Mouse (Mus musculus) hindbrain, embryonic 11.5 days (tissue): ENCODE results near the gene Dctn3. TPM values are rescaled to one million over a fixed set of nuclear protein-coding genes. Genes with fewer than 3 reads are reported as not detected.

ENCODE experiments used
- ATAC-seq: fragments of 200-750 bp; cut with Nextera tagmentation; 2 replicates; pipeline ENCODE4 v1.8.0; 2017; ENCODE audit warnings: mild to moderate bottlenecking, moderate TSS enrichment, moderate library complexity; ENCODE audit not compliant: low FRiP score
- DNase-seq: peaks from one replicate; pipeline ENCODE4 v3.0.0-alpha.2; 2015; ENCODE audit warnings: low spot score
- H3K27ac ChIP-seq: fragments of 300-500 bp; sonication (generic); 2 replicates; pipeline ENCODE4 v1.5.1; 2014; ENCODE audit warnings: mild to moderate bottlenecking, low read depth, low read length
- H3K27me3 ChIP-seq: fragments of 300-500 bp; sonication (generic); 2 replicates; pipeline ENCODE4 v1.6.1; 2014; ENCODE audit warnings: mild to moderate bottlenecking, low read length, moderate library complexity, mixed read lengths; ENCODE audit not compliant: control insufficient read depth, insufficient read depth
- H3K36me3 ChIP-seq: fragments of 300-500 bp; sonication (generic); 2 replicates; pipeline ENCODE4 v1.6.1; 2014; ENCODE audit warnings: mild to moderate bottlenecking, low read length, moderate library complexity, mixed read lengths; ENCODE audit not compliant: control insufficient read depth, insufficient read depth
- H3K4me1 ChIP-seq: fragments of 300-500 bp; sonication (generic); replicated peaks from 2 replicates; pipeline ENCODE4 v1.6.1; 2014; ENCODE audit warnings: low read length, mixed read lengths; ENCODE audit not compliant: control insufficient read depth, insufficient read depth
- H3K4me2 ChIP-seq: fragments of 300-500 bp; sonication (generic); replicated peaks from 2 replicates; pipeline ENCODE4 v1.6.1; 2014; ENCODE audit warnings: mild to moderate bottlenecking, low read depth, low read length
- H3K4me3 ChIP-seq: fragments of 300-500 bp; sonication (generic); 2 replicates; pipeline ENCODE4 v1.5.1; 2014; ENCODE audit warnings: low read depth, low read length
- H3K9ac ChIP-seq: fragments of 300-500 bp; sonication (generic); 2 replicates; pipeline ENCODE4 v1.6.1; 2014; ENCODE audit warnings: low read depth, low read length
- H3K9me3 ChIP-seq: fragments of 300-500 bp; sonication (generic); 2 replicates; pipeline ENCODE4 v1.6.1; 2016; ENCODE audit warnings: low read length; ENCODE audit not compliant: control insufficient read depth
- WGBS: fragments of 180-500 bp; shearing (Covaris S2); extraction: QIAGEN DNeasy Blood & Tissue Kit; methylation state at CpG from one replicate; pipeline ENCODE4 v1.1.7; 2014; 5-methylcytosine and 5-hydroxymethylcytosine counted together
- polyA plus RNA-seq: library from polyadenylated mRNA; unstranded; fragments of >200 nt; fragmentation: Nextera tagmentation; extraction: Ambion mirVana; gene quantifications from 2 replicates; pipeline ENCODE4 v1.2.1, GENCODE M21; 2014

Gene Dctn3
- polyA plus RNA-seq, 1 experiment from 2014 or later, result 192 TPM

- H3K9ac ChIP-seq, result no peak overlapping the region; the same call in 1 of the 2 replicates
- no peaks in the 10 kb centered on the region for H3K9me3 ChIP-seq
- H3K27me3 ChIP-seq, result peaks cover 66% of the 10 kb centered on the region
- no peak overlapping the region for H3K27ac ChIP-seq
- 17% methylated on average over 20 of the region's 20 CpGs for WGBS
- ATAC-seq (peak; percentile 62), DNase-seq (peak; percentile 55)
- no peak overlapping the region for H3K4me3 ChIP-seq
- no peaks in the 10 kb centered on the region for H3K36me3 ChIP-seq
- peaks cover 16% of the 10 kb centered on the region for H3K4me1 ChIP-seq
- H3K4me2 ChIP-seq, result no peak overlapping the region
Measured at GRCm38 (mm10) chr4:41726826-41727621, 4.1 kb upstream of the Dctn3 start.

GRCm38 (mm10) chr4:41716834-41717233 lies 6.1 kb downstream of the Dctn3 start:
- no peaks in the 10 kb centered on the region for H3K27me3 ChIP-seq
- no peak for ATAC-seq
- no peak for DNase-seq
- H3K4me2 ChIP-seq, result no peak overlapping the region
- no peak overlapping the region for H3K4me3 ChIP-seq
- H3K9me3 ChIP-seq, result no peaks in the 10 kb centered on the region
- H3K4me1 ChIP-seq, result peaks cover 9% of the 10 kb centered on the region
- no peak overlapping the region for H3K9ac ChIP-seq
- H3K27ac ChIP-seq, result no peak overlapping the region
- peaks cover 3% of the 10 kb centered on the region; the same call in 1 of the 2 replicates for H3K36me3 ChIP-seq
- 63% methylated on average over 6 of the region's 6 CpGs for WGBS

- no peaks in the 10 kb centered on the region for H3K9me3 ChIP-seq
- H3K9ac ChIP-seq, result no peak overlapping the region
- no peak overlapping the region for H3K4me3 ChIP-seq
- no peak overlapping the region for H3K4me2 ChIP-seq
- H3K27me3 ChIP-seq, result no peaks in the 10 kb centered on the region
- ATAC-seq, result no peak
- no peak overlapping the region for H3K27ac ChIP-seq
- 88% methylated on average over 5 of the region's 5 CpGs for WGBS
- H3K36me3 ChIP-seq, result peaks cover 3% of the 10 kb centered on the region; the same call in 1 of the 2 replicates
- DNase-seq, result peak; percentile 56
- peaks cover 9% of the 10 kb centered on the region for H3K4me1 ChIP-seq
Measured at GRCm38 (mm10) chr4:41715596-41715995, 7.4 kb downstream of the Dctn3 start.

- no peak for DNase-seq
- Histone ChIP-seq H3K36me3 (peaks cover 3% of the 10 kb centered on the region; the same call in 1 of the 2 replicates), H3K9ac (no peak overlapping the region), H3K9me3 (no peaks in the 10 kb centered on the region), H3K27me3 (no peaks in the 10 kb centered on the region), H3K27ac (no peak overlapping the region), H3K4me2 (no peak overlapping the region), H3K4me1 (peaks cover 9% of the 10 kb centered on the region), H3K4me3 (no peak overlapping the region)
- 87% methylated on average over 8 of the region's 8 CpGs for WGBS
- ATAC-seq, result no peak
Measured at GRCm38 (mm10) chr4:41715082-41715481, 7.9 kb downstream of the Dctn3 start.

- Histone ChIP-seq H3K9me3 (no peaks in the 10 kb centered on the region), H3K9ac (no peak overlapping the region), H3K4me1 (peaks cover 9% of the 10 kb centered on the region), H3K36me3 (peaks cover 3% of the 10 kb centered on the region; the same call in 1 of the 2 replicates), H3K4me3 (no peak overlapping the region), H3K27me3 (no peaks in the 10 kb centered on the region), H3K4me2 (peak overlapping the region; percentile 93; the same call in 1 of the 2 replicates), H3K27ac (no peak overlapping the region)
- peak; percentile 83 for DNase-seq
- 18% methylated on average over 8 of the region's 8 CpGs for WGBS
- ATAC-seq, result no peak
Measured at GRCm38 (mm10) chr4:41714276-41714675, 8.7 kb downstream of the Dctn3 start.

GRCm38 (mm10) chr4:41713197-41714067 lies 9.5 kb downstream of the Dctn3 start, which contains the start of gene Rpp25l:
Gene Rpp25l (minus strand): TSS chr4:41713534.
- Histone ChIP-seq H3K4me2 (peak within 1 kb of the TSS; percentile 93), H3K36me3 (peaks cover 3% of the 10 kb centered on the region; the same call in 1 of the 2 replicates), H3K9ac (peak within 1 kb of the TSS; percentile 84), H3K9me3 (no peaks in the 10 kb centered on the region), H3K4me3 (peak within 1 kb of the TSS; percentile 73), H3K27me3 (no peaks in the 10 kb centered on the region), H3K4me1 (peaks cover 9% of the 10 kb centered on the region), H3K27ac (peak within 1 kb of the TSS; percentile 68)
- peak; percentile 73 for ATAC-seq
- under 1% methylated on average over 61 of the region's 61 CpGs for WGBS
- DNase-seq, result peak; percentile 97

GRCm38 (mm10) chr4:41712421-41713196 lies 10.4 kb downstream of the Dctn3 start:
- no peaks in the 10 kb centered on the region for H3K27me3 ChIP-seq
- H3K9me3 ChIP-seq, result no peaks in the 10 kb centered on the region
- DNase-seq (no peak), ATAC-seq (no peak; the same call in 1 of the 2 replicates)
- peaks cover 3% of the 10 kb centered on the region; the same call in 1 of the 2 replicates for H3K36me3 ChIP-seq
- H3K4me3 ChIP-seq, result peak overlapping the region; percentile 73
- H3K9ac ChIP-seq, result peak overlapping the region; percentile 84
- peaks cover 9% of the 10 kb centered on the region for H3K4me1 ChIP-seq
- H3K4me2 ChIP-seq, result peak overlapping the region; percentile 93
- H3K27ac ChIP-seq, result peak overlapping the region; percentile 68
- 48% methylated on average over 31 of the region's 31 CpGs for WGBS
